Comparison of ENCODE assay signal across 8 mouse cellular contexts in the genomic region with DNA sequence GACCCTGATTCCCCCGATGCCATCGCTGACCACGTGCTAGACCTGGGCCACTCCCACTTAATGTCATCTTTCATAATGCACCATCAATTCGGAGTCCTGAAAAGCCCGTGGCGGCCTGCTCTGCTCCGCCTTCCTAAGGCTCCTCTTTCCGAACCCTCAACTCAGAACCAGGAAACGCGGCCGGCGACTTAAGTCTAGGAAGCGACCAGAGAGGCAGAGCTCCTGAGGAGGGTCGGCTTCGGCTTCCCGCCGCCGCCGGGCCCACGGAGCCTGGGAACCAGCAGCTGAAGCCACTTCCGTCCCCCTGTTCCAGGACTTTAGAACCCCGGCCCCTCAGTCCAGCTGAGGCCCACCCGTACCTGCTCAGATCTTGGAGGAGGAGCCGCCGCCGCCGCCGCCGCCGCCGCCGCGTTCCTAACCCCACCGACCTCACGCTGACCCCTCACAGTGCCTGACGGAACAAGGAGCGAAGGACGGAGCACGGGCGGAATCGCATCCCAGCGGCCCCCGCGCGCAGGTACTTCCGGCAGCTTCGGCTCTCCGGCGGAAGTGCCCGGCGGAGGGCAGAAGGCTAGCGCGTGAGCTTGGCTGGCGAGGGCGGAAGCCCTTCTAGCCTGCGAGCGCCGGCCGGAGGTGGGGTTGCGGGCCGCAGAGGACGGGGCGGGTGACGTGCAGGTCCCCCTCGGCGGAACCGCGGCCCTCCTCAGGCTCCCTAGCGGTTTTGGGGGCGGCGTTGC. TPM values are rescaled to one million over a fixed set of nuclear protein-coding genes. Genes with fewer than 3 reads are reported as not detected.
DNase-seq lines count a peak whose midpoint lies in the region; ATAC-seq lines count a peak whose summit lies in the region.

A gene (plus strand): TSS at position 69 of the 737 bp plus-strand sequence.
A gene (minus strand): TSS at position 545 of the 737 bp plus-strand sequence.

- peak; percentile 95 for DNase-seq in ZHBTc4 (ENCODE audit: low read depth, low spot score)
- DNase-seq in gastrocnemius, adult 8-10 months (ENCODE audit: low spot score in 2 of 2), result peak; percentile 77 to 84
- peak; percentile 39 for DNase-seq in hindlimb bud, embryonic 11.5 days (ENCODE audit: extremely low spot score, low read depth, low spot score)
- DNase-seq in left cerebral cortex, adult 8-10 months (ENCODE audit: low spot score in 2 of 2), result peak; percentile 74 to 86
- DNase-seq in right cerebral cortex, postnatal 10 days (ENCODE audit: low spot score in 2 of 2), result peak; percentile 92 to 93
- peak; percentile 83 for DNase-seq in urinary bladder, postnatal 25 days (ENCODE audit: low spot score)

- peak within 1 kb of the TSS; percentile 94 for H3K4me3 ChIP-seq in megakaryocyte, embryonic 14.5 days (replicated peaks)

- H3K4me1 ChIP-seq in megakaryocyte, embryonic 14.5 days, result peaks cover 57% of the 10 kb centered on the region

- no peaks in the 10 kb centered on the region for H3K9me3 ChIP-seq in megakaryocyte, embryonic 14.5 days

- peaks cover 48% of the 10 kb centered on the region for H3K36me3 ChIP-seq in megakaryocyte, embryonic 14.5 days (replicated peaks; ENCODE audit: low read length)

- ATAC-seq in common myeloid progenitor, adult 5-6 weeks (replicated peaks; ENCODE audit: low read depth, poor library complexity, severe bottlenecking), result peak; percentile 86

- H3K27me3 ChIP-seq in megakaryocyte, embryonic 14.5 days (replicated peaks), result no peaks in the 10 kb centered on the region

RNA-seq across cellular contexts. Expression of the first gene that starts in this region (rescaled TPM):
- 34.4 and 38.0 TPM in 2 replicates for total RNA-seq in common myeloid progenitor, adult 5-6 weeks (2017)
- total RNA-seq in gastrocnemius, adult 8-10 months (2022), result 10 to 100 TPM in 2 of 4 experiments, 1 to 10 TPM in 2; 9.3 to 11.2 (median 10.3) TPM
- total RNA-seq in left cerebral cortex, adult 8-10 months (2022), result 10 to 100 TPM; 52.9 to 68.4 (median 59.9) TPM
- polyA plus RNA-seq in megakaryocyte, embryonic 14.5 days (2012; ENCODE audit: insufficient read depth, low replicate concordance), result 3.5 and 17.6 TPM in 2 replicates

RNA-seq across cellular contexts. Expression of the second gene that starts in this region (rescaled TPM):
- 39.3 and 82.5 TPM in 2 replicates for total RNA-seq in common myeloid progenitor, adult 5-6 weeks (2017)
- 10 to 100 TPM; 20.9 to 25.1 (median 23.8) TPM for total RNA-seq in gastrocnemius, adult 8-10 months (2022)
- 10 to 100 TPM; 41.8 to 44.4 (median 43.9) TPM for total RNA-seq in left cerebral cortex, adult 8-10 months (2022)
- 5.0 and 9.7 TPM in 2 replicates for polyA plus RNA-seq in megakaryocyte, embryonic 14.5 days (2012; ENCODE audit: insufficient read depth, low replicate concordance)

Comparison
In these comparisons a context has a peak if more than half of its experiments do, and no peak if none do; other contexts are left out.
1. Peak in every context shown above with its lines: DNase-seq, ATAC-seq and H3K4me3 ChIP-seq.
2. DNase-seq: peak in every context shown above with its lines; median percentile 95 in ZHBTc4; 92 in right cerebral cortex, postnatal 10 days; 83 in urinary bladder, postnatal 25 days; 80 in gastrocnemius, adult 8-10 months; 80 in left cerebral cortex, adult 8-10 months; 39 in hindlimb bud, embryonic 11.5 days.